Mouse (Mus musculus) G1E (cell line): ENCODE data around the gene Zfp217.

Experiments used
- CTCF ChIP-seq: IDR thresholded peaks from 2 replicates; pipeline ENCODE4 v1.5.1; 2012; ENCODE audit warnings: low read depth, low read length, inconsistent platforms, mixed read lengths
- GATA1 ChIP-seq: IDR thresholded peaks from 2 replicates; pipeline ENCODE4 v1.6.1; 2012; ENCODE audit warnings: borderline replicate concordance, low read length, inconsistent platforms, mixed read lengths

DNA sequence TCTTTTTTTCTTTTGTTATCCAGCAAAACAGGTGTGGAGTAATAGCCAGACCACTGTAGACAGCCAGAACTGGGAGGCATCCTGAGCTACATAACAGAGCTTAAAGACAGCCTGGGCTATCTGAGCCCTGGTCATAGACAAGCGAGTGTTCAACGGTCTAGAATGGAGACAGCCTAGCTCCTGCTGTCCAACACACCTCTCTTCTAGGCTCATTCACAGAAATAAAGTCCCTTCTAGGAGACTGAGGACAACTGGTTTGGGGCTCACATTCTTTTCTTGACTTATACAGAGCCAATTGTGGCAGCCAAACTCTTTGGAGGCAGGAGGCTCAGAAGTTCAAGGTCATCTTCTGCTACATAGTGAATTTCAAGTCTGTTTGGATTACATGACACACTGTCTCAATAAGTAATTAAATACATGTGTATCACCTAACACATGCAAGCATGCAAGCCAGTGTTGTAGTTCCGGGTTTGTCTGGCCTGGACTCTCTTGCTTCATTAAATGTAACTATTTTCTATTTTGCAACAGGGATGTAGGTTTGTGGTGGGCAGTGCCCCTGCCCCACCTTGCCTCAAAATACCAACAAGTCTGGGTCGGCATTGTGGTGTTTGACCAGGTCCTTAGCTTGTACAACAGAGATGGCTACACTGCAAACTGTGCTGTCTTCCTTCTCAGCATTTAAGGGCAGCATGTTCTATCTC lies 37.4 kb upstream of the Zfp217 start:
- no peak for TF ChIP-seq CTCF
- no peak for TF ChIP-seq GATA1
